Mouse (Mus musculus): ENCODE measurements around the gene Zfc3h1.

- peak; percentile 69 for TF ChIP-seq CTCF (IDR thresholded peaks at IDR 0.05; ENCODE audit: insufficient read depth, low read length)
- TF ChIP-seq POLR2A (IDR thresholded peaks at IDR 0.05; ENCODE audit: borderline replicate concordance, extremely low read depth, low read depth, low read length): no peak
Observed at GRCm38 (mm10) chr10:115406393-115406792, 21.6 kb downstream of the Zfc3h1 start.

Measured in lung, adult 2 months (tissue).